Mouse (Mus musculus) G1E (cell line): ENCODE measurements at regions not wholly inside any gene's neighbourhood (a gene's known extent, or its start where the extent isn't known, plus 50 kb on each side); places are given as distances from the start of the nearest gene placed in this dataset.
A peak's percentile ranks its signal among the peaks of the same experiment; 100 is the strongest.

ENCODE experiments used
- ATAC-seq: 2 replicates; pipeline ENCODE4 v1.8.0; 2016; ENCODE audit warnings: mild to moderate bottlenecking; ENCODE audit not compliant: insufficient number of reproducible peaks, poor library complexity, low FRiP score, severe bottlenecking; ENCODE audit errors: extremely low read depth
- DNase-seq: peaks from one replicate; pipeline ENCODE4 v3.0.0; 2012; ENCODE audit warnings: low spot score
- H3K27me3 ChIP-seq: 2 replicates; pipeline ENCODE4 v1.6.1; 2012; ENCODE audit warnings: mild to moderate bottlenecking, low read length, inconsistent platforms; ENCODE audit not compliant: insufficient read depth
- H3K36me3 ChIP-seq: replicated peaks from 2 replicates; pipeline ENCODE3; 2012; ENCODE audit warnings: mild to moderate bottlenecking, inconsistent platforms
- H3K4me1 ChIP-seq: 2 replicates; pipeline ENCODE4 v1.6.1; 2012; ENCODE audit warnings: low read depth, low read length, inconsistent platforms, mixed read lengths; ENCODE audit not compliant: insufficient read depth
- H3K4me3 ChIP-seq: 2 replicates; pipeline ENCODE4 v1.5.1; 2012; ENCODE audit warnings: low read depth, mild to moderate bottlenecking, inconsistent platforms, low read length, moderate library complexity, mixed read lengths
- H3K9me3 ChIP-seq: replicated peaks from 2 replicates; pipeline ENCODE4 v1.6.1; 2012; ENCODE audit warnings: inconsistent platforms
- CTCF ChIP-seq: IDR thresholded peaks from 2 replicates; pipeline ENCODE4 v1.5.1; 2012; ENCODE audit warnings: low read depth, low read length, inconsistent platforms, mixed read lengths
- GATA1 ChIP-seq: IDR thresholded peaks from 2 replicates; pipeline ENCODE4 v1.6.1; 2012; ENCODE audit warnings: borderline replicate concordance, low read length, inconsistent platforms, mixed read lengths
- GATA2 ChIP-seq: IDR thresholded peaks from 2 replicates; pipeline ENCODE4 v1.6.1; 2012; ENCODE audit warnings: low read depth, low read length, inconsistent platforms, borderline replicate concordance
- POLR2AphosphoS5 ChIP-seq: IDR thresholded peaks from 2 replicates; pipeline ENCODE4 v1.6.1; 2012; ENCODE audit warnings: low read depth, low read length, inconsistent platforms; ENCODE audit not compliant: insufficient replicate concordance
- TAL1 ChIP-seq: conservative IDR thresholded peaks from 2 replicates; pipeline ENCODE4 v1.6.1; 2012; ENCODE audit warnings: low read depth, low read length, inconsistent platforms, mixed read lengths

DNA sequence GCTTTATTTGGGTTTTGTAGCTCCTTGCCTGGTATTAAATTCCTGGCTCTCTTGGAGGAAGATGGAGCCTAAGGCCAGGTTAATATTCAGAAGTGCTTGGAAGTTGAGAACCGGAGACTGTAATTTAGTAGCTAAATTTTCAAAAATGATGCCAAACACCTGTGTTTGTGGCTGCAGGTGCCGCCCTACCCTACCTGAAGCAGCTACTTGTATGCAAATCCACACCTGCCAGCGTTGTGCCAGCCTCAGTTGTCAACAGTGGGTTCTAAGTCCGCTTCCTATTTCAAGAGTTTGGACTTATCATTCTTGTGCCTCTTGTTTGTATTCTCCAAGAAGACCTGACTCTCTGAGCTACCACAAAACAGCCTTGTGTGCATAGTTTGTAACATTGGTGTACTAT, 92.7 kb upstream of the Pik3r1 start:
- peaks cover 10% of the 10 kb centered on the region for H3K27me3 ChIP-seq
- TF ChIP-seq GATA1 (no peak), POLR2AphosphoS5 (no peak), CTCF (no peak), TAL1 (no peak), GATA2 (no peak)
- no peak for DNase-seq
- H3K4me1 ChIP-seq, result 0 out of 2 replicates have a peak, but pooled peaks cover 2% of the 10 kb centered on the region
- H3K36me3 ChIP-seq, result no peaks in the 10 kb centered on the region
- H3K9me3 ChIP-seq, result peaks cover 14% of the 10 kb centered on the region
- H3K4me3 ChIP-seq, result no peak overlapping the region
- ATAC-seq, result no peak

DNA sequence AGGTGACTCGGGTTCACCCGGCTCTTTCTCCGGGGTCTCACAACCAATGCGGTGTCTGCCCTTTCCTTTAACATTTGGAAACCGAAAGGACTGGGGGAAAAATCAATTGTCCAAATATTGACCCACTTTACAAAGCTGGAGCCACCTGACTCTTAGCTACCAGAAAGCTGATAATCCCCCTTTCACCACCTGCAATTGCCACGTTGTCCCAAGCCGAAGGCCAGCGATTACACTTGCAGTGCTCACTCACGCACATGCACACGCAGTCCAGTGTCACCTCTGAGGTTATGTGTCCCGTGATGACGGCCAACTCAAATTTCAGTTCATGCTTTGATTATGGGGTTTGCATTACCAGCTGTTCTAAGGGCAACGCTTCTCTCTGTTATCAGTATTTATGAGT, 94.0 kb upstream of the Pik3r1 start:
- ATAC-seq (no peak), DNase-seq (no peak)
- peaks cover 15% of the 10 kb centered on the region for H3K27me3 ChIP-seq
- H3K9me3 ChIP-seq, result peaks cover 14% of the 10 kb centered on the region
- H3K4me1 ChIP-seq, result peaks cover 7% of the 10 kb centered on the region; the same call in 1 of the 2 replicates
- no peak for TF ChIP-seq GATA2
- TF ChIP-seq TAL1, result no peak
- TF ChIP-seq GATA1, result no peak
- no peak for TF ChIP-seq POLR2AphosphoS5
- TF ChIP-seq CTCF, result no peak
- H3K4me3 ChIP-seq, result no peak overlapping the region
- H3K36me3 ChIP-seq, result no peaks in the 10 kb centered on the region

DNA sequence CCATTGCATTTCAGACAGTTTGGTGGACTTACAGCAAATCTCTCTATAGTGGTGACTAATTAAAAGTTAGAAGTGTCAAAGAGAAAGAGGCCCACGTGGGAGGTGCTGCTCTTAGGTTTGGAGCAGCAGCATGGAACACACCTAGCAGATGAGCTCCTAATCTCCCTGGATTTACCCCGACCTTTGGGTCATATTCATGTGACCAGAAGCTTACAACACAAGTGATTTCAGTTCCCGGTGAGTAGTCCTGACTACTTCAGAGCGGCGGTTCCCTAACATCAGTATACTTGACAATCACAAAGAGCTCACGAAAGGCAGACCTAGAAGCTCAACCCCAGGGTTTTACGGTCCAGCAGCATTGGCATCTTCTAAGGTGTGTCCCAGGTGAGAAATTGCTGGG, 95.0 kb upstream of the Pik3r1 start:
- H3K36me3 ChIP-seq, result no peaks in the 10 kb centered on the region
- peaks cover 7% of the 10 kb centered on the region; the same call in 1 of the 2 replicates for H3K4me1 ChIP-seq
- ATAC-seq, result no peak
- no peak for DNase-seq
- H3K4me3 ChIP-seq, result no peak overlapping the region
- peaks cover 15% of the 10 kb centered on the region for H3K27me3 ChIP-seq
- no peak for TF ChIP-seq TAL1
- TF ChIP-seq CTCF, result no peak
- TF ChIP-seq POLR2AphosphoS5, result no peak
- TF ChIP-seq GATA2, result no peak
- TF ChIP-seq GATA1, result no peak
- H3K9me3 ChIP-seq, result peaks cover 14% of the 10 kb centered on the region

DNA sequence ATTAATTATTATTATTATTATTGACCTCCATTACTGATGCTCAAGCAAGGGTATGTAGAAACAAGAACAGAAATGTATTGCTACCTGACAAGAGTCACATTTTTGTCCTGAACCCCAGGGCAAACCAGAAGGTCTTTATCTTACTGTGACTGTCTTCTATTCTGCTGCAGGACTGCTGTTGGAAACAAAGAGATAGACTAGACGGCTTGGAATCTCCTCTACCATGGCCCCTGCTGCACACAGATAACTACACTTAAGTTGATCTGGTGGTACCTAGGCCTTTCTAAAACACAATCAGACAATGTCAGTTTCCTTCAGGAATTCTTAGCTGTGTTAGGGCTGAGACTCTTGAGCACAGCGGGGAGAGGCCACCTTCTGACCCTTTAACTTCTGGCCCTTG, 95.6 kb upstream of the Pik3r1 start:
- Histone ChIP-seq H3K4me3 (no peak overlapping the region), H3K9me3 (peaks cover 14% of the 10 kb centered on the region), H3K4me1 (peaks cover 7% of the 10 kb centered on the region; the same call in 1 of the 2 replicates), H3K36me3 (no peaks in the 10 kb centered on the region), H3K27me3 (peaks cover 17% of the 10 kb centered on the region)
- ATAC-seq (peak; percentile 22; the same call in 1 of the 2 replicates), DNase-seq (no peak)
- TF ChIP-seq GATA2 (no peak), POLR2AphosphoS5 (no peak), TAL1 (no peak), CTCF (no peak), GATA1 (no peak)

DNA sequence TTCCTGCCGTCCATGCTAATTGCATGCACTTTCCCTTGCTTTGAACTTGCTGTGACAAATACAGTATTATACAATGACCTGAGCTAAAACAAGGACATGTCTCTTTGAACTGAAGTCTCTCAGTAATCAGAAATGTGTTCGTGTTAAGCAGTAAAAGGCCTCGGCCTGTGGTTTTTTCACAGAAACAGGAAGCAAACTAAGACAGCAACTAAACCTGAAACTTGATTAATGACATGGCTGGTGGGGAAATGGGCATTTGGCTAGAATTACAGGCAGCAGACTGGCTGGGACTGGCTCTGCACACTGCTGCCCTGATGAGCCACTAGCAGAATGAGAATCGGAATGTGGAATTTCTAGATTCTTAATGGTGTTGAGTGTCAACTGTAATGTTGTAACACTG, 98.8 kb upstream of the Pik3r1 start:
- H3K27me3 ChIP-seq, result peaks cover 22% of the 10 kb centered on the region
- ATAC-seq (no peak), DNase-seq (no peak)
- H3K4me1 ChIP-seq, result peaks cover 7% of the 10 kb centered on the region; the same call in 1 of the 2 replicates
- peaks cover 2% of the 10 kb centered on the region; the same call in 1 of the 2 replicates for H3K9me3 ChIP-seq
- H3K36me3 ChIP-seq, result no peaks in the 10 kb centered on the region
- TF ChIP-seq TAL1 (no peak), POLR2AphosphoS5 (no peak), GATA1 (no peak), GATA2 (no peak), CTCF (no peak)
- H3K4me3 ChIP-seq, result no peak overlapping the region

DNA sequence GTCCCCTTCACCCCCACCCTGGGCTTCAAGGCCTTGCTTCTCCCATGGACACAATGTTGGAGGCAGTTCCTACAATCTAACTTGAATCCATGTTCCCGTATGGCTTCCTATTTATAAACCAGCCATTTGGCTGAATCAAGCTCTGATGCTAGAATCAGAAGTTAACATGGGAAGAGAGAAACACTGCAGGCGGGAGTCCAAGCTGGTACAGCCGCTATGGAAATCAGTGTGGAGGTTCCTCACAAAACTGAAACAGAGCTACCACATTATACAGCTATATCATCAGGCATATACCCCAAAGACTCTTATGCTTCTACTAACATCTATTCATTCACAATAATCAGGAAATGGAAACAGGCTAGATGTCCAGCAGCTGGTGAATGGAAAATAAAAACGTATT, 106.7 kb upstream of the Pik3r1 start:
- H3K4me3 ChIP-seq, result no peak overlapping the region

DNA sequence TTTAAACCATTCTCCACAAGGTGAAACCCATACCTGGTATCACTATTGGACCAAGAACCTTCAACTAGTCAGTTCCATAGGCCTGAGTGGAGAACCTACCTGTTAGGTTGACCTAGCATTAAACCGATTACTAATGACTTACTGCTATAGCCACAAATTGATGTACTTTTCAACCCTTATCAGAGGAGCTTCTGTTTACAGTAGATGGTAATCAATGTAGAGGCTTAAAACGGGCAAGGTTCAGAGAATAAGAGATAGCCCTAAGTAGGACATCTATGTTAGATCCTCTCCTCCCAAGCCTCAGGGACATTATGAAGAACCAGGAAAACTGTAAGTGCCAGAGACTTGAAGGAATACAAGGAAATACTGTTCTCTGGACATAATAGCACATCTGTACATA, 108.1 kb upstream of the Pik3r1 start:
- Histone ChIP-seq H3K36me3 (no peaks in the 10 kb centered on the region), H3K9me3 (no peaks in the 10 kb centered on the region), H3K4me3 (no peak overlapping the region), H3K4me1 (no peaks in the 10 kb centered on the region), H3K27me3 (peaks cover 26% of the 10 kb centered on the region)
- TF ChIP-seq TAL1 (no peak), CTCF (no peak), GATA2 (no peak), GATA1 (no peak), POLR2AphosphoS5 (no peak)
- ATAC-seq (no peak), DNase-seq (no peak)

More for the DNA sequence above, 106.7 kb upstream of the Pik3r1 start:
- Histone ChIP-seq H3K4me1 (no peaks in the 10 kb centered on the region), H3K9me3 (no peaks in the 10 kb centered on the region), H3K27me3 (peaks cover 23% of the 10 kb centered on the region), H3K36me3 (no peaks in the 10 kb centered on the region)
- TF ChIP-seq CTCF, result no peak
- DNase-seq (no peak), ATAC-seq (no peak)
